ENCODE assay signal across 20 mouse cellular contexts in genomic region chr11:61366517-61367273, GRCm38 (mm10). TPM values are rescaled to one million over a fixed set of nuclear protein-coding genes. Genes with fewer than 3 reads are reported as not detected.
A peak's percentile ranks its signal among the peaks of the same experiment; 100 is the strongest.
DNase-seq lines count a peak whose midpoint lies in the region; ATAC-seq and TF ChIP-seq lines count a peak whose summit lies in the region.
"Had no signal": no experiment of that assay in that cellular context is flagged by ENCODE, and none has a peak within 500 bp of the region (broad histone marks: within the 10 kb centered on the region; RNA-seq: fewer than 3 reads in every experiment).

No protein-coding gene starts in this region.

- H3K9me3 ChIP-seq in heart, embryonic 15.5 days (replicated peaks) = no peaks in the 10 kb centered on the region
- H3K9me3 ChIP-seq: forebrain, embryonic 10.5 days; limb, embryonic 10.5 days; liver, embryonic 15.5 days; midbrain, embryonic 12.5 days; neural tube, embryonic 15.5 days had no signal

- intact Hi-C loops in gastrocnemius, postnatal 14 days (cut with DNase I; ENCODE audit: low total_unique reads) = no loop called here

- 24% methylated on average over 9 of the region's 9 CpGs for whole genome bisulfite sequencing in heart, embryonic 15.5 days
- 75% methylated on average over 9 of the region's 9 CpGs for WGBS in thymus, adult 2 months

- no peak for TF ChIP-seq CTCF in thymus, adult 2 months (IDR thresholded peaks at IDR 0.05; ENCODE audit: borderline replicate concordance, control insufficient read depth, extremely low read depth, insufficient read depth, low read length, poor library complexity)

- peaks cover 32% of the 10 kb centered on the region for H3K4me1 ChIP-seq in heart, embryonic 15.5 days (replicated peaks)
- H3K4me1 ChIP-seq in thymus, adult 2 months (replicated peaks; ENCODE audit: control insufficient read depth, insufficient read depth, low read length) = no peaks in the 10 kb centered on the region
- H3K4me1 ChIP-seq: forebrain, embryonic 10.5 days; limb, embryonic 10.5 days; liver, embryonic 15.5 days; midbrain, embryonic 12.5 days; neural tube, embryonic 15.5 days had no signal

- no peak for TF ChIP-seq POLR2A in thymus, adult 2 months (IDR thresholded peaks at IDR 0.05; ENCODE audit: control insufficient read depth, extremely low read depth, insufficient read depth, low read length, poor library complexity)

- no peaks in the 10 kb centered on the region for H3K36me3 ChIP-seq in heart, embryonic 15.5 days
- no peaks in the 10 kb centered on the region for H3K36me3 ChIP-seq in thymus, adult 2 months (ENCODE audit: control insufficient read depth, insufficient read depth, low read length)
- H3K36me3 ChIP-seq: forebrain, embryonic 10.5 days; limb, embryonic 10.5 days; liver, embryonic 15.5 days; midbrain, embryonic 12.5 days; neural tube, embryonic 15.5 days had no signal

- H3K4me2 ChIP-seq in heart, embryonic 15.5 days = peak overlapping the region; percentile 53
- H3K4me2 ChIP-seq: liver, embryonic 15.5 days; midbrain, embryonic 12.5 days; neural tube, embryonic 15.5 days had no signal

- peaks cover 6% of the 10 kb centered on the region for H3K27me3 ChIP-seq in heart, embryonic 15.5 days
- no peaks in the 10 kb centered on the region for H3K27me3 ChIP-seq in thymus, adult 2 months (ENCODE audit: control insufficient read depth, insufficient read depth, low read length)
- H3K27me3 ChIP-seq: liver, embryonic 15.5 days; midbrain, embryonic 12.5 days; neural tube, embryonic 15.5 days had no signal

- H3K4me3 ChIP-seq in heart, embryonic 15.5 days = peak overlapping the region; percentile 14; the same call in 1 of the 2 replicates
- no peak overlapping the region for H3K4me3 ChIP-seq in thymus, adult 2 months (ENCODE audit: control insufficient read depth, insufficient read depth, low read length)
- H3K4me3 ChIP-seq: forebrain, embryonic 10.5 days; limb, embryonic 10.5 days; liver, embryonic 15.5 days; midbrain, embryonic 12.5 days; neural tube, embryonic 15.5 days had no signal

- H3K9ac ChIP-seq in heart, embryonic 15.5 days = no peak overlapping the region
- H3K9ac ChIP-seq: liver, embryonic 15.5 days; midbrain, embryonic 12.5 days; neural tube, embryonic 15.5 days had no signal

- ATAC-seq in heart, embryonic 15.5 days (replicated peaks; ENCODE audit: insufficient number of reproducible peaks, insufficient read depth, low FRiP score, low read depth) = peak; percentile 94

- H3K27ac ChIP-seq in heart, embryonic 15.5 days = peak overlapping the region; percentile 92
- no peak overlapping the region for H3K27ac ChIP-seq in thymus, adult 2 months (ENCODE audit: control insufficient read depth, insufficient read depth, low read length)
- H3K27ac ChIP-seq: forebrain, embryonic 10.5 days; limb, embryonic 10.5 days; liver, embryonic 15.5 days; midbrain, embryonic 12.5 days; neural tube, embryonic 15.5 days had no signal

- peak; percentile 43 for DNase-seq in gastrocnemius, adult 18-20 months (ENCODE audit: low spot score)
- DNase-seq in gastrocnemius, postnatal 14 days = no peak
- DNase-seq in kidney, postnatal 4 days = peak; percentile 33 to 49
- no peak for DNase-seq in kidney, postnatal 14 days
- peak; percentile 62 to 71 for DNase-seq in heart, adult 18-20 months
- no peak for DNase-seq in cerebellum, postnatal 36 days
- no peak for DNase-seq in thymus, adult 2 months
- DNase-seq: adrenal gland, adult 8-10 months; cerebellum, adult 18-20 months; retina, postnatal 1 day; thymus, postnatal 25 days had no signal

RNA-seq across cellular contexts. Expression of gene Slc47a1, which starts 11.4 kb away (rescaled TPM):
- total RNA-seq in gastrocnemius, adult 18-20 months (2021) = 10 to 100 TPM; 15.3 to 18.5 TPM
- 1 to 10 TPM; 5.9 to 7.7 TPM for total RNA-seq in gastrocnemius, postnatal 14 days (2021)
- total RNA-seq in heart, adult 18-20 months (2021) = 10 to 100 TPM; 23.6 to 26.1 TPM
- 20.6 and 21.5 TPM in 2 replicates for polyA plus RNA-seq in heart, embryonic 15.5 days (2015; fragmentation: Nextera tagmentation; extraction: Ambion mirVana)
- 1.5 and 3.4 TPM in 2 replicates for polyA plus RNA-seq in thymus, adult 2 months (2012; rRNA removed)
- total RNA-seq: hematopoietic stem cell, adult 5-6 weeks had no signal
- polyA plus RNA-seq: midbrain, embryonic 12.5 days had no signal

RNA-seq across cellular contexts. Expression of gene Slc47a2, which starts 24.0 kb away (rescaled TPM):
- total RNA-seq in gastrocnemius, adult 18-20 months (2021) = not detected
- not detected for total RNA-seq in gastrocnemius, postnatal 14 days (2021)
- not detected for total RNA-seq in heart, adult 18-20 months (2021)
- polyA plus RNA-seq in heart, embryonic 15.5 days (2015; fragmentation: Nextera tagmentation; extraction: Ambion mirVana) = 0.10 and 0.19 TPM in 2 replicates
- polyA plus RNA-seq in thymus, adult 2 months (2012; rRNA removed) = 0.51 and 0.67 TPM in 2 replicates
- total RNA-seq: adrenal gland, adult 8-10 months; hematopoietic stem cell, adult 5-6 weeks had no signal
- polyA plus RNA-seq: forebrain, embryonic 10.5 days; limb, embryonic 10.5 days; midbrain, embryonic 12.5 days; neural tube, embryonic 15.5 days; small intestine, adult 2 months; stomach, embryonic 14.5 days had no signal

Comparison
In these comparisons a context has a peak if more than half of its experiments do, and no peak if none do; other contexts are left out.
1. DNase-seq: peak in gastrocnemius, adult 18-20 months (single experiment), kidney, postnatal 4 days (2 of 2) and heart, adult 18-20 months (2 of 2); none in gastrocnemius, postnatal 14 days (single experiment), kidney, postnatal 14 days (single experiment), cerebellum, postnatal 36 days (0 of 2) and thymus, adult 2 months (single experiment).